Mouse (Mus musculus): Measurements from ENCODE around the gene 2510009E07Rik.

DNA sequence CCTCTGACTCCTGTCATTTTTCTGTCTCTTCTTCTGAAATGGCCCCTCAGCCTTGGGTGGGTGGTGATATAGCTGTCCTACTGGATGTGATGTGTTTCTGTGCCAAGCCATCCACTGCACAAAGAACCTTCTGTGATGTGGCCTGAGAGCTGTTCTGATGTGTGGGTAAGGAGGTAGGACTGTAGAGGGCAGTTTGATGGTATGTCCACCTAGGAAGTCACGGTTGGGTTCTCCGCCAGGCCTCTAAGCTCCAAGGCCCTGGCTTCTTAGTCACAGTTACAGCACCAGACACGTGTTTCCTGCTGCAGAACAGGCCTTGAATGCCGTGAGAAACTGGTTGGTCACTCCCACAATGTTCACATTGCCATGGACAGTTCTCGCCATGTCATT is 86.8 kb downstream of the 2510009E07Rik start:
- TF ChIP-seq CTCF (IDR thresholded peaks at IDR 0.05; ENCODE audit: insufficient read depth, low read depth, low read length) = no peak
- no peak for TF ChIP-seq POLR2A (IDR thresholded peaks at IDR 0.05; ENCODE audit: insufficient read depth, low read depth, low read length)
